Mouse (Mus musculus) midbrain, embryonic 14.5 days (tissue): Measurements from ENCODE around the gene Adgrl2. TPM values are rescaled to one million over a fixed set of nuclear protein-coding genes. Genes with fewer than 3 reads are reported as not detected.

ENCODE experiments used
- ATAC-seq: fragments of 200-750 bp; cut with Nextera tagmentation; 2 replicates; pipeline ENCODE4 v1.8.0; 2017; ENCODE audit warnings: moderate number of reproducible peaks, moderate library complexity; ENCODE audit not compliant: low FRiP score, low TSS enrichment
- DNase-seq: peaks from one replicate; pipeline ENCODE4 v3.0.0-alpha.2; 2015
- H3K27ac ChIP-seq: fragments of 300-500 bp; sonication (generic); replicated peaks from 2 replicates; pipeline ENCODE4 v1.5.1; 2014; ENCODE audit warnings: mild to moderate bottlenecking, low read depth, low read length, moderate library complexity
- H3K27me3 ChIP-seq: fragments of 300-500 bp; sonication (generic); 2 replicates; pipeline ENCODE4 v1.6.1; 2014; ENCODE audit warnings: low read length, control low read depth, mixed read lengths; ENCODE audit not compliant: control insufficient read depth, insufficient read depth
- H3K36me3 ChIP-seq: fragments of 300-500 bp; sonication (generic); 2 replicates; pipeline ENCODE4 v1.6.1; 2014; ENCODE audit warnings: low read length, control low read depth; ENCODE audit not compliant: control insufficient read depth, insufficient read depth
- H3K4me1 ChIP-seq: fragments of 300-500 bp; sonication (generic); 2 replicates; pipeline ENCODE4 v1.6.1; 2014; ENCODE audit warnings: mild to moderate bottlenecking, antibody characterized with exemption, low read length, control low read depth; ENCODE audit not compliant: control insufficient read depth, insufficient read depth
- H3K4me2 ChIP-seq: fragments of 300-500 bp; sonication (generic); 2 replicates; pipeline ENCODE4 v1.6.1; 2014; ENCODE audit warnings: mild to moderate bottlenecking, low read length, moderate library complexity
- H3K4me3 ChIP-seq: fragments of 300-500 bp; sonication (generic); replicated peaks from 2 replicates; pipeline ENCODE4 v1.5.1; 2014; ENCODE audit warnings: low read depth, low read length
- H3K9ac ChIP-seq: fragments of 300-500 bp; sonication (generic); replicated peaks from 2 replicates; pipeline ENCODE4 v1.6.1; 2014; ENCODE audit warnings: mild to moderate bottlenecking, low read length, moderate library complexity
- H3K9me3 ChIP-seq: fragments of 300-500 bp; sonication (generic); 2 replicates; pipeline ENCODE4 v1.6.1; 2016; ENCODE audit warnings: low read length, control low read depth, mixed read lengths; ENCODE audit not compliant: control insufficient read depth
- WGBS: fragments of 180-500 bp; shearing (Covaris S2); extraction: QIAGEN DNeasy Blood & Tissue Kit; methylation state at CpG from one replicate; pipeline ENCODE4 v1.1.7; 2014; 5-methylcytosine and 5-hydroxymethylcytosine counted together
- polyA plus RNA-seq: library from polyadenylated mRNA; unstranded; fragments of >200 nt; fragmentation: Nextera tagmentation; extraction: Ambion mirVana; gene quantifications from 2 replicates; pipeline ENCODE4 v1.2.1, GENCODE M21; 2014

Gene Adgrl2
- polyA plus RNA-seq = 142 and 160 TPM in 2 replicates

DNA sequence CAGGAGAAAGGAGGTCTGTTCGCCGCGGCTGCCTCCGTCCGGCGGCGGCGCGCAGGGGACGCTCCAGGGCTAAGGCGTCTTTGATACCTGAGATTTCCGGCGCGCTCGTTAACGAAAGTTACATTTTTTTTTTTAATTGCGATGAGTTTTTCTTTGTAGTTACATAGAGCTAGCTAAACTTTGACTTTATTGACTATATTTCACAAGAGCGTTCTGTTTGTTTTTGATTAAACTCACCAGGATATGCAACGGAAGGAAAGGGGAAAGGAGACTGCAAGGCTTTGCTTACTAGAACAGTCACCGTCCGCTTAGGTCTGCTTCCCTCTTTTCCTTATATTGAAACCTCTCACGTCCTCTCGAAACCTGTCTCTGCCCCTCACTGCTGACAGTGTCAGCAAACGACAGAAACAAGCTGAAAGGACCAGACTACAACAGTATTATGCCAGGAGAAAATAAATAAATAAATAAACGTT, at the start of gene Adgrl2:
Gene Adgrl2 (minus strand): TSS at position 25 of the 473 bp plus-strand sequence.
- Histone ChIP-seq H3K4me2 (peak within 1 kb of the TSS; percentile 78), H3K27ac (peak within 1 kb of the TSS; percentile 99), H3K36me3 (no peaks in the 10 kb centered on the region), H3K9me3 (no peaks in the 10 kb centered on the region), H3K27me3 (no peaks in the 10 kb centered on the region; the same call in 1 of the 2 replicates), H3K4me3 (peak within 1 kb of the TSS; percentile 98), H3K4me1 (peaks cover 7% of the 10 kb centered on the region; the same call in 1 of the 2 replicates), H3K9ac (peak within 1 kb of the TSS; percentile 98)
- no peak for DNase-seq
- under 1% methylated on average over 25 of the region's 25 CpGs for WGBS
- no peak for ATAC-seq

DNA sequence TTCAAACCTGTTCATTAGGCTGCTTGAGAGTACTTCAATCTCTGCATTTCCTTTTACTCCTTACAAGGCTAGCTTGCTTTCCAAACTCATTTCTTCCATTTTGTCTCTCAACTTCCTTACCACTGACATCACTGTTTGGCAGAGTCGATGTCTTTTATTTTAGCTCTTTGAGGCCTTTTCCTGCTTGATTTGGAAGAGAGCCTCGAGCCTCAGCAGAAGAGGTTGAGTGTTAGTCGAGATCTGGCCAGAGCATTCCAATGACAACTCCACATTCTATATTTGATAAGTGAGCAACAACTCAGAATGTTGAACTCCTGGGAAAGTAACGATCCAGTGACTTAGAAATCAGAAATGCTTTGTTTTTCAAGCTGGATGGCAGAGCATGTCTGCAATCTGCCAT, 48.4 kb upstream of the Adgrl2 start:
- Histone ChIP-seq H3K9ac (no peak overlapping the region), H3K4me2 (no peak overlapping the region), H3K27ac (no peak overlapping the region), H3K9me3 (no peaks in the 10 kb centered on the region), H3K27me3 (no peaks in the 10 kb centered on the region), H3K4me1 (peaks cover 14% of the 10 kb centered on the region), H3K4me3 (no peak overlapping the region), H3K36me3 (no peaks in the 10 kb centered on the region)
- DNase-seq (no peak), ATAC-seq (no peak)
- 81% methylated on average over 4 of the region's 4 CpGs for WGBS

DNA sequence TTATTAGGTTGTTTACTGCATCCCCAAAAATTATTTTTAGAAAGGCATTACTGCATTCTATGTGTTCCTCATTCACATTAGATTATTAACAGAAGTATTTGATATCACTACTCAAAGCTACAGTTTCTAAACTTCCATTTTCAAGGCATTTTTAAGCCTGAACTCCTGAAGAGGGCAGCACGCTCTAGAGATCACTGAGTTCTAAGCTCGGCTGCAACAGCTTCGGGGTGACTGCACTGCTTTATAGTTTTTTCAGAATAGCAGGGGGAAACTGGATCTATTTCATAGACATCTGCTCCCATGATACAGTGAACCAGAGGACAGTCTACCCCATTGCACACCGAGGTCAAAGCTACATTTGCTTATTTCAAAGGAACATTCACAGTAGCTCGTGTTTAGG, 29.6 kb upstream of the Adgrl2 start:
- ATAC-seq = no peak
- no peaks in the 10 kb centered on the region for H3K27me3 ChIP-seq
- peak; percentile 47 for DNase-seq
- WGBS = 71% methylated on average over 5 of the region's 5 CpGs
- no peaks in the 10 kb centered on the region for H3K4me1 ChIP-seq
- H3K4me3 ChIP-seq = no peak overlapping the region
- H3K27ac ChIP-seq = no peak overlapping the region
- no peaks in the 10 kb centered on the region for H3K9me3 ChIP-seq
- no peak overlapping the region for H3K4me2 ChIP-seq
- H3K9ac ChIP-seq = no peak overlapping the region
- no peaks in the 10 kb centered on the region for H3K36me3 ChIP-seq

DNA sequence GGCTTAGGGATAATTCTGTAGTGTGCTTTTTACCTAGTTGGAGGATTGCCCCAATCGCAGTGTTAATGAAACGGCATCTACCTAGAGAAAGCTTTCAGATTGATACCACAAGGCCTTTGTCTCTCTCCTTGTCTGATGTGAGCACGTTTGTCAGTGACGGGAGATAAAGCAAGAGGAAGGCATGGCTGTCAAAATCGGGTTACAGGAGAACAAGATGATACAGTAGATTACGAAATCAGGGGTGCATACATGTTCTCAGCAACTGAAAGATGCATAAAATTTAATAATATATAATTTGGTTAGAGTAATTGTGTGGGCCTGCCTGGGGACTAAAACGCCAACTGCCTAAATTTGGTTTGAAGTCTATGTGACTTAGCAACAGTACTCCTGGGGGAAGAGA, 19.0 kb upstream of the Adgrl2 start:
- no peak for ATAC-seq
- H3K27me3 ChIP-seq = no peaks in the 10 kb centered on the region
- no peak overlapping the region for H3K4me2 ChIP-seq
- no peaks in the 10 kb centered on the region for H3K9me3 ChIP-seq
- H3K9ac ChIP-seq = no peak overlapping the region
- no peak overlapping the region for H3K4me3 ChIP-seq
- no peak overlapping the region for H3K27ac ChIP-seq
- H3K36me3 ChIP-seq = no peaks in the 10 kb centered on the region
- H3K4me1 ChIP-seq = 0 out of 2 replicates have a peak, but pooled peaks cover 3% of the 10 kb centered on the region
- DNase-seq = no peak
- WGBS = 64% methylated on average over 7 of the region's 7 CpGs

DNA sequence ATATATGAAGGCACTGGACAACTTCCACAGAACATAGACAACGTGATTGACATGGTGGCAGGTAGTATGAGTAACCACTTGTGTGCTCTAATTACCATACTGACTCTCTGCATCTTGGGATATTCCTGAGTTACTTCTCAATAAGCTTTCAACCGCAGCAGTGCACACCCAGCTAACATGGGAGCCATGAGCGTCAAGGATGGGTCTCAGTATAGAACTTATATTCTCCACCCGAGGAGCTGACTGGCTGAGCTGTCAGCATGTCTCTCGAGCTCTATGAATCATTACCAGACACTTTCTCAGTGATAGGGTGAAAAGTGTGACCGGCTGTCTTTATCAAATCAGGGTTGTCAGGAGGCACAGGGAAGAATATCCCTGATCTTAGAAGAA, 18.3 kb upstream of the Adgrl2 start:
- no peak for ATAC-seq
- no peak for DNase-seq
- 81% methylated on average over 6 of the region's 6 CpGs for WGBS
- no peak overlapping the region for H3K27ac ChIP-seq
- H3K4me3 ChIP-seq = no peak overlapping the region
- H3K9me3 ChIP-seq = no peaks in the 10 kb centered on the region
- no peaks in the 10 kb centered on the region for H3K36me3 ChIP-seq
- no peak overlapping the region for H3K4me2 ChIP-seq
- 0 out of 2 replicates have a peak, but pooled peaks cover 3% of the 10 kb centered on the region for H3K4me1 ChIP-seq
- no peaks in the 10 kb centered on the region for H3K27me3 ChIP-seq
- H3K9ac ChIP-seq = no peak overlapping the region

DNA sequence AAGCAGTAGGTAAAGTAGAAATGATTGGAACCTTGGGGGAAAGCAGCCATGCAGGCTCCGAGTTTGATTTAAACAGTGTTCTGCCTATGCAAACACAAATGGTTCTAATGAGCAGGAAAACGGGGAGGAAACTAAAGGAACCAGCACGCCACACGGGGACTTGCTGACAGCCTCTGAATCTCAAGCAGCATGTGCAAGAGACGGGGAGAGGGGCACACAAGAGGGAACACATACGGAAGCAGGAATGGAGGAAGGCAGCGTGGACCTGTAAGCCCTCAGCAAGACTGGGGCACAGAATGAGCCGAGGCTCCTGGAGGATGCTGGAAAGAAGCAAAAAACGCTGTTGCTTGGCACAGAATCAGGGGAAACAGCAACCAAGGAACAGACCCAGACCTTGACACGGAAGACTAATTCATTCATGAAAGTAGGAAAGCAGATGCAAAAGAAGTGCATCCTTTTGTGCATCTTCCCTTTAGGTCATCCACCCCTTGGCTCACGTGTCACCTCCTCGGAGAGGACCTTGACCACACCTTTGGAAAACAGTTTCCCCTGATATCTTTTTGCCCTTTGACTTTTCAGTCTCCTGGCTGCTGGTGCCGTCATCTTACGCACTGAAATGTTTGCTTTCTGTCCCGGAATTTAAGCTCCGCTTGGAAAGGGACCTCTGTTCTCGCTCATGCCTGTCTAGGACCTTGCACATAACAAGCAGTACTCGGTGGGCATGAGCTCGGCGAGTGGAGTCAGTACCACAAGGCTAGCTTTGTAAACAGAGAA, 17.7 kb upstream of the Adgrl2 start:
- Histone ChIP-seq H3K27ac (no peak overlapping the region; the same call in 1 of the 2 replicates), H3K4me1 (0 out of 2 replicates have a peak, but pooled peaks cover 3% of the 10 kb centered on the region), H3K9me3 (no peaks in the 10 kb centered on the region), H3K9ac (no peak overlapping the region), H3K27me3 (no peaks in the 10 kb centered on the region), H3K36me3 (no peaks in the 10 kb centered on the region), H3K4me2 (peak overlapping the region; percentile 1; the same call in 1 of the 2 replicates), H3K4me3 (no peak overlapping the region)
- WGBS = 70% methylated on average over 20 of the region's 20 CpGs
- DNase-seq (peak; percentile 41), ATAC-seq (no peak)

DNA sequence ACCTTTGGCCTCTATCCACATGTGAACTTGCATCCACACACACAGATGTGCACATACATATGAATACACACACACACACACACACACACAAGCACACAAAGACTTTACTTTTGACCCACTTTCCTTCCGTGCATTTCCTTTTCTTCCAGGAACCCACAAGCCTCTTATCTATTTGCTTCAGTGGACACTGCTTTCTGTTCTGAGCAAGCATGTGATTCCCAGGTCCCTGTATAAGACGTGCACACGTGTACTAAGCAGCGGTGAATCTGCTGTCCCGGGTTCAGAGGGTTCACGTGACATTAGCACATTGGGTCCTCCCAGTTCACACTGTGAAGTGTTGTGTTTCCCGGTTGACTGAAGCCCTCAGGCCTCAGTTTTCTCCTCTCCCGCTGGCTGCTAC, 11.0 kb upstream of the Adgrl2 start:
- DNase-seq (no peak), ATAC-seq (no peak)
- H3K4me2 ChIP-seq = no peak overlapping the region
- WGBS = 32% methylated on average over 8 of the region's 8 CpGs
- no peak overlapping the region for H3K9ac ChIP-seq
- no peak overlapping the region for H3K27ac ChIP-seq
- no peaks in the 10 kb centered on the region for H3K36me3 ChIP-seq
- no peaks in the 10 kb centered on the region for H3K27me3 ChIP-seq
- no peak overlapping the region for H3K4me3 ChIP-seq
- H3K4me1 ChIP-seq = peaks cover 4% of the 10 kb centered on the region; the same call in 1 of the 2 replicates
- no peaks in the 10 kb centered on the region for H3K9me3 ChIP-seq

DNA sequence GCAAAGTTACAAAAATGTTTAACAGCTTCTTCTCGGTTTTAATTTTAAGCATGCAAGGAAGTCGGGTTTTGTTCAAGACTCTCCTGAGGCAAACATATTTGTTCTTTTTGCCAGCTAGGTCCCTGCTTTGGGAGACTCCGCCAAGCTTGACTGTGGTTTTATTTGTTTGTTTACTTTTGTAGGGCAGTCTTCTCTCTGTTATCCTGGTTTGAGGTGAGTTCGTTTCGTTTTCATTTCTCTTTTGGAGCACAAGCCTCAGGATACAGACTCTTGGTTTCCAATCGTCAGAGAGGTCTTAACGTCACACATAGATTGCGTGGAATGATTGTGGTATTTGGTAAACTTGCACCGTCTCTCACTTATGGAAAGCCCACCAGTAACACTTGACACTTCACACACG, 8.3 kb upstream of the Adgrl2 start:
- H3K27me3 ChIP-seq = no peaks in the 10 kb centered on the region
- H3K9ac ChIP-seq = no peak overlapping the region
- H3K4me2 ChIP-seq = no peak overlapping the region
- no peak overlapping the region for H3K4me3 ChIP-seq
- no peaks in the 10 kb centered on the region for H3K36me3 ChIP-seq
- H3K27ac ChIP-seq = no peak overlapping the region
- peaks cover 4% of the 10 kb centered on the region; the same call in 1 of the 2 replicates for H3K4me1 ChIP-seq
- DNase-seq (no peak), ATAC-seq (no peak)
- WGBS = 85% methylated on average over 10 of the region's 10 CpGs
- H3K9me3 ChIP-seq = no peaks in the 10 kb centered on the region

DNA sequence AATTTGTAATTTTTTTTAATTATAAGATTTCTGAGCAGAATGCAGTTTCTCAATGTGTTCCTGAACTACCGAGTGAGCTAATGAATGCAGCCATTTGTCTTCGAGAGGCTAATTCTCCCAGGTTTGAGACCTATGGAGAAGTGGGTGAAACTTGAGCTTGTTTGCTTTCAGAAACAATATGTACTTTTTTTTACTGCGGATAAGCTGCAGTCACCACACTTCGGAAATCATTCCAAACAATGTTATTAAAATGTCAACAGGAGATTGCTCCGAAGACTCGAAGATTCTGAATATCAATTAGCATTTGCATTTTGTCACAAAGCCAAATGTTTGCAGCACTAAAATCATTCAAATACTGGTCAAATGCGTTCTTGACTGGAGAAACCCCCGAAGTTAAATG, 701 bp upstream of the Adgrl2 start:
- H3K27ac ChIP-seq = no peak overlapping the region; the same call in 1 of the 2 replicates
- DNase-seq = peak; percentile 48
- no peaks in the 10 kb centered on the region for H3K9me3 ChIP-seq
- H3K9ac ChIP-seq = peak overlapping the region; percentile 98; the same call in 1 of the 2 replicates
- 1% methylated on average over 8 of the region's 8 CpGs for WGBS
- no peak for ATAC-seq
- H3K27me3 ChIP-seq = no peaks in the 10 kb centered on the region; the same call in 1 of the 2 replicates
- peak overlapping the region; percentile 78 for H3K4me2 ChIP-seq
- H3K36me3 ChIP-seq = no peaks in the 10 kb centered on the region
- H3K4me3 ChIP-seq = peak overlapping the region; percentile 98
- peaks cover 7% of the 10 kb centered on the region; the same call in 1 of the 2 replicates for H3K4me1 ChIP-seq
